Mouse (Mus musculus): Measurements from ENCODE around the gene Sec22a.
A peak's percentile ranks its signal among the peaks of the same experiment; 100 is the strongest.

The Sec22a gene

GRCm38 (mm10) chr16:35363150-35364062 is at the start of gene Sec22a:
Gene Sec22a (minus strand): TSS chr16:35363918.
- peak; percentile 95 to 98 for DNase-seq

GRCm38 (mm10) chr16:35406706-35407105 is 43.0 kb upstream of the Sec22a start:
- no peak for DNase-seq

GRCm38 (mm10) chr16:35406166-35406565 is 42.4 kb upstream of the Sec22a start:
- no peak for DNase-seq

- DNase-seq: no peak
These were observed 41.8 kb upstream of the Sec22a start for GRCm38 (mm10) chr16:35405348-35406080.

GRCm38 (mm10) chr16:35404864-35405263 is 41.1 kb upstream of the Sec22a start:
- no peak for DNase-seq

- no peak for DNase-seq
These were observed 40.2 kb upstream of the Sec22a start for GRCm38 (mm10) chr16:35403891-35404290.

GRCm38 (mm10) chr16:35403356-35403755 is 39.6 kb upstream of the Sec22a start:
- DNase-seq: no peak

GRCm38 (mm10) chr16:35392813-35393212 is 29.1 kb upstream of the Sec22a start:
- DNase-seq: no peak

- no peak for DNase-seq
These were observed 21.9 kb upstream of the Sec22a start for GRCm38 (mm10) chr16:35385654-35386053.

- no peak for DNase-seq
These were observed 16.3 kb upstream of the Sec22a start for GRCm38 (mm10) chr16:35380048-35380447.

- DNase-seq: peak; percentile 43 to 68
These were observed 15.6 kb upstream of the Sec22a start for GRCm38 (mm10) chr16:35379344-35379743.

- DNase-seq: no peak
These were observed 328 bp upstream of the Sec22a start for GRCm38 (mm10) chr16:35364063-35364428.

- no peak for DNase-seq
These were observed 1.5 kb downstream of the Sec22a start for GRCm38 (mm10) chr16:35362221-35362620.

- peak; percentile 45 to 86 for DNase-seq
These were observed 3.1 kb downstream of the Sec22a start for GRCm38 (mm10) chr16:35360593-35360992.

GRCm38 (mm10) chr16:35357449-35357848 is 6.3 kb downstream of the Sec22a start:
- peak in 1 of 2 experiments; percentile 10 for DNase-seq

GRCm38 (mm10) chr16:35330451-35330850 is 33.3 kb downstream of the Sec22a start:
- no peak for DNase-seq

- no peak for DNase-seq
These were observed 43.9 kb downstream of the Sec22a start for GRCm38 (mm10) chr16:35319773-35320172.

GRCm38 (mm10) chr16:35319335-35319734 is 44.4 kb downstream of the Sec22a start:
- peak in 1 of 2 experiments; percentile 33 for DNase-seq

GRCm38 (mm10) chr16:35318397-35318796 is 45.3 kb downstream of the Sec22a start:
- DNase-seq: no peak

GRCm38 (mm10) chr16:35317460-35317859 is 46.3 kb downstream of the Sec22a start:
- no peak for DNase-seq

- DNase-seq: no peak
These were observed 46.9 kb downstream of the Sec22a start for GRCm38 (mm10) chr16:35316856-35317264.

- peak in 1 of 2 experiments; percentile 8 for DNase-seq
These were observed 48.2 kb downstream of the Sec22a start for GRCm38 (mm10) chr16:35315496-35315895.

- DNase-seq: no peak
These were observed 52.1 kb downstream of the Sec22a start for GRCm38 (mm10) chr16:35311586-35311985.
